Mouse (Mus musculus) limb, embryonic 14.5 days (tissue): ENCODE results near the gene Igflr1. TPM values are rescaled to one million over a fixed set of nuclear protein-coding genes. Genes with fewer than 3 reads are reported as not detected.

Experiments
- ATAC-seq: fragments of 200-750 bp; cut with Nextera tagmentation; 2 replicates; pipeline ENCODE4 v1.8.0; 2017; ENCODE audit warnings: low read depth, moderate number of reproducible peaks, moderate TSS enrichment; ENCODE audit not compliant: low FRiP score
- DNase-seq: peaks from one replicate; pipeline ENCODE4 v3.0.0-alpha.2; 2015; ENCODE audit warnings: low spot score
- H3K27ac ChIP-seq: fragments of 300-500 bp; sonication (generic); replicated peaks from 2 replicates; pipeline ENCODE4 v1.5.1; 2014; ENCODE audit warnings: low read depth, mild to moderate bottlenecking, low read length, moderate library complexity, mixed read lengths
- H3K27me3 ChIP-seq: fragments of 300-500 bp; sonication (generic); 2 replicates; pipeline ENCODE4 v1.6.1; 2014; ENCODE audit warnings: low read length, mixed read lengths; ENCODE audit not compliant: control insufficient read depth, insufficient read depth
- H3K36me3 ChIP-seq: fragments of 300-500 bp; sonication (generic); 2 replicates; pipeline ENCODE4 v1.6.1; 2014; ENCODE audit warnings: mild to moderate bottlenecking, low read length, moderate library complexity, mixed read lengths; ENCODE audit not compliant: control insufficient read depth, insufficient read depth
- H3K4me1 ChIP-seq: fragments of 300-500 bp; sonication (generic); 2 replicates; pipeline ENCODE4 v1.6.1; 2014; ENCODE audit warnings: antibody characterized with exemption, low read length, mixed read lengths; ENCODE audit not compliant: control insufficient read depth, insufficient read depth
- H3K4me2 ChIP-seq: fragments of 300-500 bp; sonication (generic); replicated peaks from 2 replicates; pipeline ENCODE4 v1.6.1; 2014; ENCODE audit warnings: low read depth, mild to moderate bottlenecking, low read length, moderate library complexity; ENCODE audit not compliant: severe bottlenecking
- H3K4me3 ChIP-seq: fragments of 300-500 bp; sonication (generic); replicated peaks from 2 replicates; pipeline ENCODE4 v1.5.1; 2014; ENCODE audit warnings: low read length
- H3K9ac ChIP-seq: fragments of 300-500 bp; sonication (generic); 2 replicates; pipeline ENCODE4 v1.6.1; 2014; ENCODE audit warnings: mild to moderate bottlenecking, low read depth, low read length, moderate library complexity; ENCODE audit not compliant: severe bottlenecking
- H3K9me3 ChIP-seq: fragments of 300-500 bp; sonication (generic); 2 replicates; pipeline ENCODE4 v1.6.1; 2016; ENCODE audit warnings: low read length; ENCODE audit not compliant: control insufficient read depth
- POLR2A ChIP-seq: fragments of 200-500 bp; IDR thresholded peaks from 2 replicates; pipeline ENCODE4 v1.8.0; 2012; ENCODE audit warnings: inconsistent platforms, mild to moderate bottlenecking, moderate library complexity, borderline replicate concordance; ENCODE audit not compliant: insufficient read depth, insufficient read length; ENCODE audit errors: extremely low read depth
- WGBS: fragments of 180-500 bp; shearing (Covaris S2); extraction: QIAGEN DNeasy Blood & Tissue Kit; methylation state at CpG from one replicate; pipeline ENCODE4 v1.1.7; 2014; 5-methylcytosine and 5-hydroxymethylcytosine counted together
- polyA plus RNA-seq, 2 experiments: library from polyadenylated mRNA; depleted of rRNA in 1 of 2; stranded (reverse) in 1 of 2; unstranded in 1 of 2; fragments of >200 nt; fragmentation: Nextera tagmentation in 1 of 2; extraction: Ambion mirVana in 1 of 2; gene quantifications; 2 replicates each; pipeline versions ENCODE4 v1.2.1 to v1.2.3; 2012 to 2014

The Igflr1 gene
- polyA plus RNA-seq, 2 experiments: 1.7 to 5.2 TPM

- DNase-seq: no peak
- H3K36me3 ChIP-seq: peaks cover 74% of the 10 kb centered on the region
- no peaks in the 10 kb centered on the region for H3K9me3 ChIP-seq
- H3K9ac ChIP-seq: no peak overlapping the region
- no peak for TF ChIP-seq POLR2A
- peaks cover 11% of the 10 kb centered on the region for H3K4me1 ChIP-seq
- ATAC-seq: no peak
- H3K4me2 ChIP-seq: no peak overlapping the region
- H3K27me3 ChIP-seq: no peaks in the 10 kb centered on the region
- no peak overlapping the region for H3K4me3 ChIP-seq
- WGBS: 97% methylated on average over 10 of the region's 10 CpGs
- no peak overlapping the region for H3K27ac ChIP-seq
Observed at GRCm38 (mm10) chr7:30584339-30584738, 19.1 kb downstream of the Igflr1 start.

GRCm38 (mm10) chr7:30585170-30585569 lies 19.9 kb downstream of the Igflr1 start:
- Histone ChIP-seq H3K4me3 (no peak overlapping the region), H3K4me2 (no peak overlapping the region), H3K9ac (no peak overlapping the region), H3K27me3 (no peaks in the 10 kb centered on the region), H3K27ac (no peak overlapping the region), H3K9me3 (no peaks in the 10 kb centered on the region), H3K36me3 (peaks cover 66% of the 10 kb centered on the region), H3K4me1 (peaks cover 14% of the 10 kb centered on the region)
- no peak for TF ChIP-seq POLR2A
- DNase-seq: no peak
- 95% methylated on average over 7 of the region's 7 CpGs for WGBS
- no peak for ATAC-seq

GRCm38 (mm10) chr7:30586455-30587020 lies 21.3 kb downstream of the Igflr1 start:
- 0 out of 2 replicates have a peak overlapping the region, but pooled peaks have one; percentile 98 for H3K9ac ChIP-seq
- 0 out of 2 replicates have a peak overlapping the region, but pooled peaks have one; percentile 96 for H3K4me3 ChIP-seq
- peaks cover 14% of the 10 kb centered on the region for H3K4me1 ChIP-seq
- no peaks in the 10 kb centered on the region for H3K9me3 ChIP-seq
- H3K4me2 ChIP-seq: no peak overlapping the region; the same call in 1 of the 2 replicates
- WGBS: 86% methylated on average over 28 of the region's 28 CpGs
- no peaks in the 10 kb centered on the region for H3K27me3 ChIP-seq
- DNase-seq: no peak
- ATAC-seq: no peak
- H3K27ac ChIP-seq: no peak overlapping the region
- H3K36me3 ChIP-seq: peaks cover 52% of the 10 kb centered on the region
- TF ChIP-seq POLR2A: no peak

GRCm38 (mm10) chr7:30587842-30588667 lies 22.8 kb downstream of the Igflr1 start:
- Histone ChIP-seq H3K4me1 (peaks cover 14% of the 10 kb centered on the region), H3K4me2 (peak overlapping the region; percentile 85), H3K36me3 (peaks cover 37% of the 10 kb centered on the region), H3K9me3 (no peaks in the 10 kb centered on the region), H3K4me3 (peak overlapping the region; percentile 96), H3K9ac (peak overlapping the region; percentile 98), H3K27ac (peak overlapping the region; percentile 92), H3K27me3 (no peaks in the 10 kb centered on the region)
- DNase-seq (no peak), ATAC-seq (peak; percentile 10)
- no peak for TF ChIP-seq POLR2A
- under 1% methylated on average over 59 of the region's 67 CpGs for WGBS

GRCm38 (mm10) chr7:30588676-30589434 lies 23.6 kb downstream of the Igflr1 start, which contains the start of gene Kmt2b:
TSS of gene Kmt2b (minus strand) at chr7:30588726.
- TF ChIP-seq POLR2A: peak; percentile 43; the same call in 1 of the 2 replicates
- ATAC-seq (peak; percentile 94), DNase-seq (peak; percentile 98)
- H3K9ac ChIP-seq: peak within 1 kb of the TSS; percentile 98
- peak within 1 kb of the TSS; percentile 96 for H3K4me3 ChIP-seq
- no peaks in the 10 kb centered on the region for H3K27me3 ChIP-seq
- H3K9me3 ChIP-seq: no peaks in the 10 kb centered on the region
- WGBS: under 1% methylated on average over 38 of the region's 68 CpGs
- H3K36me3 ChIP-seq: peaks cover 29% of the 10 kb centered on the region
- H3K4me2 ChIP-seq: peak within 1 kb of the TSS; percentile 85
- H3K4me1 ChIP-seq: peaks cover 14% of the 10 kb centered on the region
- H3K27ac ChIP-seq: peak within 1 kb of the TSS; percentile 92
